Mouse (Mus musculus) kidney, postnatal 25 days (tissue): ENCODE measurements around the gene Isy1.

Experiments
- DNase-seq, 2 experiments: peaks; one replicate each; pipeline ENCODE4 v3.0.0; 2021; ENCODE audit warnings: mixed read lengths in 2 of 2

The Isy1 gene

DNA sequence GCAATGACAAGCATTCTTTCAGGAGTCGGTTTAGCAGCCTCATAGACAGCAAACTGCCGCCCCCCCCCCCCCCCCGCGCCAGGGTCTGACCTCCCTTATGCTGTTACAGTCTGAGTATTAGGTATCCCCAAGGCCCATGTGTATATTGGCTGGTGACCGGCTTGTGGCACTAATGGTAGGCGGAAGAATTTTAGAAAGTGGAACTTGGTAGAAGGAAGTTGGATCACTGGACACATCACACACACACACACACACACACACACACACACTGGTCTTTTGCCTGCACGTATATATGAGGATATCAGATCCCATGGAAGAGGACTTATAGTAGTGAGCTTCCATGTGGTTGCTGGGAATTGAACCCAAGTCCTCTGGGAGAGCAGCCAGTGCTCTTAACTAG is 36.1 kb downstream of the Isy1 start:
- no peak for DNase-seq

DNA sequence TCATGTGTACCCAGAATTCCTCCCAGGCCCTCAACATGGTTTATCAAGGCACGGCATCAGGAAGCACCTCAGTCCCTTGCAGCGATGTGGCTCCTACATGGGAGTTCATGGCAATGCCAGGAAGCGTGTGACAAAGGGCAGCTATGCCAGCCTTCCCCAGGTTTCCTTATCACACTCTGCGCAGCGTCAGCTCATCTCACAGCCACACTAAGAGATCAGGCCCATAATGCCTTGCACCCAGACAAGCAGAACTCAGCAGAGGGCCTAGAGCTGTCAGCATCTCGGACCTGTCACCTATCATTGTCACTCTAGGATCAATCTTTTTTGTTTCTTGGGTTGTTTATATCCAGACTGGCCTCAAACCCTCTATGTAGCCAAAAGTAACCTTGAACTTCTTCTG is 39.0 kb downstream of the Isy1 start:
- no peak for DNase-seq

DNA sequence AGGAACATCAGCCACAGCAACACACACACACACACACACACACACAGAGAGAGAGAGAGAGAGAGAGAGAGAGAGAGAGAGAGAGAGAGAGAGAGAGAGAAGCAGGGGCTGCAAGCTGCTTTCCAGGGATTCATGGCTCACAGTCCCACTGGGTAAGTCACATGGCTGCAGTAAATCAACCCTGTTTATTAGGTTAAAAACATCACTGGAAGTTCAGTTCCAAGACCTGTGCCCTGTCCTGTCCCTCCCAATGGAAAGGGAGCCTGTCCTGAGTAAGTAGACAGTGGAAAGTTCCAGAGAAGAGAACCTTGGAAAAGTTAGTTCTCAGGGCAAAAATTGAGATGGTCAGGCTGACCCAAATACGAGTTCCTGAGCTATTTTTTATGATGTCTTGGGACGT is 41.3 kb downstream of the Isy1 start:
- DNase-seq: peak in 1 of 2 experiments; percentile 27

DNA sequence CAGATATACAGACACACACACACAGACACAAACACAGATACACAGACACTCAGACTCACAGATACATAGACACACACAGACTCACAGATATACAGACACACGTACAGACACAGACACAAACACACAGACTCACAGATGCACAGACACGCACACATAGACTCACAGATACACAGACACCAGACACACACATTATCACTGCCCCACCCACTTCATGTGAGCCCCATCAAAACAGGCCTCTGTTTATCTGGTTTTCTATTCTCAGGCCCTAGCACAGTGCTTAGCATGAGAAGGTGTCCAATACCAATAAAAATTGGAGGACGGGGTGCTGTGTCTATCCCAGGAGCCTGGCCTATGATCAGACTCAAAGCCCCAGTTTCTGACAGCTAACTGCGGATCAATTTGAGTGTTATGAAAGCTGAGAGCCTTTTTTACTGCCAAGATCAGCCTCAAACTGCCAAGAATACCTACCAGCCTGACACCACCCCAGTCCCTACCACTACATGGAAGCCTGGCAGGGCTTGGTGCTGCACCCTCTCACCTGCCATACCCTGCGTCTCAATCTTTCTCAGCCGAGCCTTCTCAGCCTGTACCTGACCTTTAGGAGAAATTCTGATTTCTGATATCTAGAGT is 42.2 kb downstream of the Isy1 start:
- DNase-seq: peak in 1 of 2 experiments; percentile 14

DNA sequence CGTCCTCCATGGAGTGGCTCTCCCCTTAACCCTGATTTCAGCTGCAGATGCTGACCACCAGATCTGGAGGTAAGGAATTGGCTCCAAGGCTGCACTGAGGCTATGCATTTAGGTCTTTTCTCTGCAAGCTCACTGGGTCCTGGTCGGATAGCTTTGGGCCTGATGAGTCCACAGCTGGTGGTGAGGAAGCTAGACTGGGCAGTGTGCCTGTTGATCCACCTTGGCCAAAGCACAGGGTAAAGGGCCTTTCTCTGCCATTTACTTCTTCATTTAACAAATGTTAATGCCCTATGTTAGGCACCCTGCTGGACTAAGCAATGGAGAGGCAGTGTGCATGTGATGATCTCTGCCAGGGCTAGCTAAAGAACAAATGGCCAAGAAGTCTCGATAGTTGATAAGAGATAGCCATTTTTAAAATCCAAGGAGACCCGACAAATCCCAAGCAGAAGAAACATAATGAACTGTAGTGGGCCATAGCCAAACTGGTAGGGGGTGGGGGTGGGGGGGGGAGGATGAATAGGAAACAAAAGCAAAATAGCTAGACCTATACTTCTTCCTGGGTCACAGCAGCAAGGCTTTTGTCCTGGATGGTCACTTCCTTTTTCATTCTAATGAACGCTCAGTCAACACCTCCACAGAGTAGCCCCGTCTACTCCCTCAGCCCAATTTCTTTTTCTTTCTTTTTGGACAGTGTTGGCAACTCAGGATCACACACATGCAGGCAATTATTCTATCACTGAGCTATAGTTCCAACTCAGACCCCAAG is 43.0 kb downstream of the Isy1 start:
- peak in 1 of 2 experiments; percentile 33 for DNase-seq

DNA sequence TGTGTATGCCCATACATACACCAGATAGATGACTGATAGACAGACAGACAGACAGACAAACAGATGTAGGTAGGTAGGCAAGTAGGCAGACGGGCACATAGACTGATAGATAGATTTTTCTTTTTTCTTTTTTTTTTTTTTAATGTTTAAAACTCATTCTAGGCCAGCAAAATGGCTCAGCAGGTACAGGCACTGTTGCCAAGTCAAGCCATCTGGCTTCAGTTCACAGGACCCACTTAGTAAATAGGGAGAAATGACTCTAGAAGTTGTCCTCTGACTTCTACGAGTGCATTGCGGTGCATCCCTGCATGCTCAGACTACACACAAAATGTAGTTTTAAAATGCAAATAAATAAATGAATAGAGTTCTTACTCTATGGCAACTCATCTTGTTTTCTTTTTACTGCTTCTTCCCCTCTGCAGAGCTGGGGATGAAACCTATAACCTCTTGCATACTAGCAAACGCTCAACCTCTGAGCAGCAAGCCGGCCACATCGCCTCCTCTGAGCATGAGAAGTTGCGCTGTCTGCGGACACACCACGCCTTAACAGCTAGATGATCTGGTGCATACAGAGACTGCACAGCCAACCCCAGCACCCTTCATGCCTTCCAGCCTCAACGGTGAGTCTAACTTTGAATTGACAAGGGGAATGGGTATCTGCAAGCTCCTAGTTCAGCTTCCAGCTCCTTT is 44.6 kb downstream of the Isy1 start:
- peak in 1 of 2 experiments; percentile 31 for DNase-seq

DNA sequence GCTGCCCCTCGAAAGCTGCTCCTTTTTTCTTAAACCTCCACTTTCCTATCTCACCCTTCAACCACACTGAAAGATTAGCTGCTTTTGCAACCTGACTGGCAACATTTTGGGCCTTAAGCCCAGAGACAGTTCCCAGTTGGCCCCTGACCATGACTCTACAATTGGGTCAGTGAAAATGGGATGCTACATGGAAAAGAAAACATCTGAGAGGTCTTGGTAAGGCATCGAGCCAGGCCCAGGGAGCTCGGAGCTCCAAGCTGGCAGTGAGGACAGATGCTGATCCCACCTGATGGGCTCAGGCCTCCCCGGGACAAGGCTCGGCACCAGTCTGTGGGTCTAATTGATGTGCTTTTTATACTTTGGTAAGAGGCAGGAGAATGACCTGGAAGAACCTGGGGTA is 46.8 kb downstream of the Isy1 start:
- DNase-seq: peak in 1 of 2 experiments; percentile 22

DNA sequence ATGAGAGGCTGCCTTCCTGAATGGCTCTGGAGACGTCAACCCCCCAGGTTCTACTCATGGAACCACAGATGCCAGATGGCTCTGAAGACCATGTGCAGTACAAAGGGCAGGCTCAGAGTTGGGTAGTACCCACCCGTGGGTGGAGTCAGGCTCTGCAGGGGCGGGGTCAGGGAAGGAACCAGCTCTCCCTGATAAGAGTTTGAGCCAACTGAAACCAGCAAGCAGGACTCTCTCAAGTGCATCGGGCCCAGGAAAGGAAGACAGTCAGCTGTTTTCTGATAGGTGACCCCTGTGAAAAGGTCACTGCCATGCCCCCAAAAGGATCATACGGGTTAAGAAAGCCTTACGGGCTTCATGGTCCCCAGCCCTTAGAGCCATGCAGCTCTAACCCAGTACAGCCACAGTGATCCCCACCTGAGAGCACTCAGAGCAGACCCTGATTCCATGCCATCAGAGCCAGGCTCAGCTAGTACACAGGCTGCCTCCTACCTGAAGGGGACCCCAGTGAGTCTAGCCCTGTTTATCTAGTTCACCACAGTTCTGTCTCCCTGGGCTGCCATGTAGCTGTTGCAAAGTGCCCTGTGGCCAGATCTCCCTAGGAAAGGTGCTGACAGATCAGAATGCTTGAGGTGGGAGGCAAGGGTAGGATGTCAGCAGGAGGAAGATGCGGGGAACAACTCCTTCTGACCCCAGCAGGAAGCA is 47.7 kb downstream of the Isy1 start:
- peak; percentile 52 to 76 for DNase-seq

DNA sequence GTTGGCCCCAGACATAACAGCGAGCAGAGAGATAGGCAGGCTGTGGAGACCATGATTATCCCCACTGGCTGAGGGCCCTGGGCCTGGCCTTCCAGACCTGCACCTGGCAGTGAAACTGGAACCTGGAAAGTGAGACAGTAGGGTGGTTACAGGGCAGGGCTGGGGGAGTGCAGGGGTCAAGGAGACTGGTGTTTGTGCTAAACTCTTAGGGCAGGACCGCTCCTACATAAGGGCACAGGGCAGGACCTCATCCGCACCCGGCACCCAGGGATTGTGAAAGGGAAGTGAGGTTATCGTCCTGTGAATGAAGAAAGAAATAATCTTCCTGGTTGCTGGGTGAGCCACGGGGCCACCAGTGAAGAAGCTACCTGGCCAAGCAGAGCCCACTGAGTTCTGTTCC is 48.8 kb downstream of the Isy1 start:
- DNase-seq: no peak

DNA sequence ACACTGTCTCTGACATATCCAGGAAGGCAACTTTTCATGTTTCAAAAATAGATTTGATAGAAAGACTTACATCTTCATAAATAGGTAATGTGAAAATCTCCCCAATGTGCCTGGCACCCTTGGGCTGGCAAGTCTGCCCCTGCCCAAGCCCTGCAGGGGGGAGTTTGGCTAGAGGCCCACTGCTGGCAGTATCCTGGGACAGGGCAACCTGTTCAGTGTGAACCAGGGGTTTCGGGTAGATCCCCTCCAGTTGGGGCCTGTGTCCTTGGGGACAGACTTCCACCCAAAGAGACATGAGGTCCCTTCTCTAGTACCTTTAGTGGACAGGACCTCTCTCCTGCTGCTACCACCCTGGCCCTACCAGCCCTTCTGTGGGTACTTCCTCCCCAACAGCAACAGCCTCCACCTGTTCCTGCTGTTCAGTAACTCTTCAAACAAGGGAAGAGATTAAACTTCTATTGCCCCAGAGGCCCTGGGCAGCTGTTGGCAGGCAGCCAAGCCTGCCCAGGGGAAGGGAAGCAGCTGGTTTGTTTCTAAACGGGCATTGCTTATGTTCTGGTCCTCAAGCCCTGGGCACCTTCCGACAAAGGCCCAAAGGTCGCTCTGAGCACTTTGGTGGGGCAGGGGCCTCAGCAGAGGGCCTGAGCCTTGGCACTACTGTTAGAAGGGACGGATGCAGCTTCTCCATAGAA is 49.6 kb downstream of the Isy1 start:
- DNase-seq: peak; percentile 59 to 85

DNA sequence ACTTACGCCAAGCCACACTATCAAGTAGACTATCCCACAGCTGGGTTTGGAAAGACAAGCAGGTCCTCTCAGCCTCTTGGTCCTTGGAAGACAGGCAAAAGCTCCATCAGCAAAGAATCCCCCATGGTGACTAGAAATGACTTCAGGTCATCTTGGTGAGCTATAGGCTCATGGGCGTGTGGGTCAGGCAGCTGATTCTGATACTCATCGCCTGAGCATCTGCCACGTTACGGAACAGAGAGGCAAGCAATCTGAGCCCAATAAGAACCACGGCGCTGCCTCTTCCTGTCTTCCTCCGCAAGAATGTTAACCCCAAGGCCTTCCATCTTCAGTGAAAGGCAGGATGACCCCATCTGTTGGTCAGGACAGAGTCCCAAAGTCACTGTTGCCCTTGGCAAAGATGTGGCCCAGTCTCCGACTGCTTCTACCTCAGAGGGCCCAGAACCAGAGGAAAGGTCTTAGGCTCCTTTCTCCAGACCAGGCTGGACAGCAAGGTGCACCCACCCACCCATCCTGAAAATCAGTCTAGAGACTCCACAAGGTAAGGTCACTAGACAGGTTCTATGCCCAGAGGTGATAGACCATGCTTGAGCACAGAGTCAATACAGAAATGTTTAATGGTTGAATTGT is 50.2 kb downstream of the Isy1 start:
- DNase-seq: no peak

DNA sequence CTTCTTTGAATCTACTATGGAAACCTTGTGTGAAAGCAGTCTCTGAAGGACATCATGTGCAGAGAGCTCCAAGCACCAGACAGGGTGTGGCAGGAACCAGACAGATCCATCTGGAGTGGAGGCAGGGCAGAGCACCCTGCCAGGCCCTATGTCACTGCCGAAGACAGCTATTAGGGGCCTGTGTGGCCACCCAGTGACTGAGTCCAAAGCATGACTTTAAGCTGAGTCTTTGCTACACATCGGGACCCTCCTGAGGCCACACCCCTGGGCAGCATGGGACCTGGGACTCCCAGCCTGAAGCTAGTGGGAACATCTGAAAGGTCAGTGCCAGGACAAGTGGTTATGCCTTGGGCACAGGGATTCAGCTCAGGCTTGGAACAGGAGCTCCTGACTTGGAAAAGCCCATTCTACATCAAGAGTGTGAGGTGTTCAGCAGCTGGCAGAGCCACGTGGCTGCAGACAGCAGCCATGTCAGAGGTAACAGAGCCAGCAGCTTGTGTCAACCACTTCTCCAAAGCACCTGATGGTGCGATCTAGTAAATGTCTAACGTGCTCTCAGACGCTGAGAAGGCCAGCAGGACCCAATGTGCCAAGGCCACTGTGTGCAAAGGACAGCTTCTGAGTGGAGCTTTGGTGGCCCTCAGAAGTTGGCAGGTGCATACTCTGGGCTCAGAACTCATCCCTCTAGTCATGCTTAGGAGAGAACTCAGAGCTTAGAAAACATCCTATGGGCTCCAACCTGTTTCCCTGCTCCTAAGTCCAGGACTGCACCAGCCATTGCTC is 51.3 kb downstream of the Isy1 start:
- no peak for DNase-seq

DNA sequence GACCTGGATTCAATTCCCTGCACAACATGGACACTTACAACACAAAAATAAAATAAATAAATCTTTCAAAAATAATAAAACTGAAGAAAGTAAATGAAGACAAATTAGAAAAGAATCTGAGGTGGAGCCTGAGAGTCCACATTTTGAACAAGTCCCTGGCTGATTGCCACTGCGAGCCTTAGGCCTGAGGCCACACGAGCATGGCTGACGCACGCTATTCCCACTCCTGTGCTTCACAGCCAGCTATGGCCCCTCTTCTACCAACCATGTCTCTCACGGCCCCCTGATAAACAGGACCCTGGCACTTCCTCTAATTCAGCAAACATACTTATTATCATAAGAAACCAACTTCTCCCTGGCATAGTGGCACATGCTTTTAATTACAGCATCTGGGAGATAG is 52.0 kb downstream of the Isy1 start:
- no peak for DNase-seq

DNA sequence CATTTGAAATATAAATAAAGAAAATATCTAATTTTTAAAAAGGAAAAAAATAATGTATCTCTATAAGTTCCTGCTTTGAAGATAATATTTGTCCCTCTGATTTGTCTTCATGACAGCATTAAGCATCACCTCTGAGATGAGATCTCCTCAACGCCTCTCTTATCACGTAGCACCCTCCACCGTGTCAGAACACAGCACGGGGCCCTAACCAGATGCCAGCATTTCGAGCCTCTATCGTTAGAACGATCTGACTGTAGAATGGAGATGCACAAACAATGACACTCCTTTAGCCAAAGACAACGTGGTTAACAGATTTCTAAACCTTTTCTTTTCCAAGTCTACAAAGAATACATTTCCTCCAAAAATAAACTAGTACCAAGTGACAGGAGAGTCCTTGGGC is 54.6 kb downstream of the Isy1 start:
- no peak for DNase-seq

DNA sequence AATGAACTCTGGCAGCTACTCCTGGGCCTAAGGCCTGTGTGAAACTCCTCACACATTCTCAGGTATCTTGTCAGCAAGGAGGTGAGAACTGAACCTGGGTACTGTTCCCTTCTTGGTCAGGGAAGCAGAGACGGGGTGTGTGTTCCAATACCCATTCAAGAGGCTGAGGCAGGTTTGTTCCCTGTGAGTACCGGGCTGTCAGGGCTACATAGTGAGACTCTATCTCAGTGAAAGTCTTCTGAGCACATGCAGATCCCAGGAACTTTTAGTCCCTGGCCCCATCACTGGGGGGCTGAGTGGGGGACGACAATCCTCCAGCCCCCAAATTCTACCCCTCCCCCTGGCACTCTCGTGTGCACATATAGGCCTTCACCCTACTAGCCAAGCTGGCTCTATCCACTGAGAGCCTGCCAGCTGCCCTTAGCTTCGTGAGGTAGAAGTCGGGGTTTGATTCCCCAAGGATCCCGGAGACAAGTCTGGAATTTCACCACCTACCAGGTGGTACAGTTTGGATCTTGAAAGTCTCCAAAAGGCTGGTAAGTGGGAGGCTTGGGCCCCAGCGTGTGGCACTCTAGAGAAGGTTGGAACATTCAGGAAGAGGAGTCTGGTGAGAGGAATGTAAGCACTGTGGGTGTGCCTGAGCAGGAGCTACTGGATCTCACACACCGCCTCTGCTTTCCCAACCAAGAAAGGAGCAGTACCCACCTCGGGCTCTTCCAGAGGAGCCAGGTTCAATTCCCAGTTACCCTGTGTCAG is 57.9 kb downstream of the Isy1 start:
- DNase-seq: no peak

DNA sequence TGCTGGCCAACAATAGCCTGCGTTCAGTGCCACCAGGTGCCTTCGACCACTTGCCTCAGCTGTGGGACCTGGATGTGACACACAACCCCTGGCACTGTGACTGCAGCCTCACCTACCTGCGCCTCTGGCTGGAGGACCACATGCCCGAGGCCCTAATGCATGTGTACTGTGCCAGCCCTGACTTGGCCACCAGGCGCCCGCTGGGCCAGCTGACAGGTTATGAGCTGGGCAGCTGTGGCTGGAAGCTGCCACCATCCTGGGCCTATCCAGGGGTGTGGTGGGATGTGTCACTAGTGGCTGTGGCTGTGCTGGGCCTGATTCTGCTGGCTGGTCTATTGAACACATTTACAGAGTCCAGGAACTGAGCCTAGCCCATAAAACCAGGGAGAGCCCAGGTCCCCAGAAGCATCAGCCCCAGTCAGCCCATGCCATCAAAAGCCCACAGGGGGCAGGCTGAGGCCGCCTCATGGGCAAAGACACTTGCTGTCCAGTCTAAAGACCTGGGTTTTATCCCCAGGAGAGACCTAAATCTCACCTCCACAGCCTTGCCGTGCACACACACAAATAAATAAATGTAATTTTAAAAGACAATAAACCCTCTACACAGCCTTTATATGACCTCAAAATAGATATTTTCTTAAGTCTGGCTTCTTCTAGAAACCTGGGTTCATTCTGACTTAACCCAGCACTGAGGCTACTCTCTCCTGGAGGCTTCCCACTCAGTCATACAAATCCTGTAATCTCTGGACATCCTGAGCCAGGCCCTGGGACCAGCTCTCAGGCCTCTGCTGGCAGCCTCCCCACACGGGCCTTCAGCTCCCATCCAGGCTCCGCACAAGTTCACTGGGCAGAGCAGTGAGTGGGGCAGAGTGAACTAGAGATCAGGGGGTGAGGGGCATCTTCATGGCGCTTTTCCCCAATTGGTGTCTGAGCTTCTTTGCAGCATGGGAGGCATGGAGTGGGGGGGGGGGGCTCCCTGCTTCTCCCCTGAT is 59.1 kb downstream of the Isy1 start:
- DNase-seq: peak in 1 of 2 experiments; percentile 27

DNA sequence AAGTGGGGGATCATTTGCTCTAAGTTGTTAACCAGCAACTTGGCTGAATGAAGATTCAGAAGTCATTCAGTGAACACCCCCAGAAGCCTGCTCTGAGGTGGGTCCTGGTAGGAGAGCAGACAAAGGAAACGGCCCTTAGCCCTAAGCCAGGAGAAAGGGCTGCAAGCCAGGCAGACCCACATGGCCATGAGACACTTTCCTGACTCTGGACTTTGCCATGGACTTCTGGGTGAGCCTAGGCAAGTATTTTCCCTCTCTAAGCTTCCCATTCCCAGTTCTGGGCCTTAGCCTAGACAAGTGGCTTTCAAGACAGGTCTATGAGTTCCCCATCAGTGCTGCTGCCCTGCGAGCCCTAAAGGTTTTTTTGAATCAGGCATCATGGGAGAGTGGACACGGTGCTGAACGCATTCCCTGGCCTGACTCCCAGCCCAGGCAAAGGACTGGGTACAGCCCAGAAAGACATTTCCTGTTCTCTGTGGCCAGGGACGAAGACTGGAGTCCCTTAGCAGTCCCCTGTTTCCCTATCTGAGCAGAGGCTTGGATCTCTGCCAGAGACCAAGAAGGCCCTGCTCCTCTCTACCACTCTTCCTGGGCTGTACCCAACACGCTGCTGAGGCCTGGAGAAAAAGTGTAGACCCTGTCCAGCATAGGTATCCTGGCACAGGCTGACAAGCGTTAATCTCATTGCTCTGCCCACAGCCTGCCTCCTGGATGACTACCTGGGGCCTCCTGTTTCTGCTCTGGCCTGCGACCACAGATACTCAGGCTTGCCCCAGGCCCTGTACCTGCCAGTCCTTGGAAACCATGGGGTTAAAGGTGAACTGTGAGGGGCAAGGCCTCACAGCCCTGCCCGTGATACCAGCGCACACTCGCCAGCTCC is 60.1 kb downstream of the Isy1 start:
- DNase-seq: peak; percentile 35 to 68

DNA sequence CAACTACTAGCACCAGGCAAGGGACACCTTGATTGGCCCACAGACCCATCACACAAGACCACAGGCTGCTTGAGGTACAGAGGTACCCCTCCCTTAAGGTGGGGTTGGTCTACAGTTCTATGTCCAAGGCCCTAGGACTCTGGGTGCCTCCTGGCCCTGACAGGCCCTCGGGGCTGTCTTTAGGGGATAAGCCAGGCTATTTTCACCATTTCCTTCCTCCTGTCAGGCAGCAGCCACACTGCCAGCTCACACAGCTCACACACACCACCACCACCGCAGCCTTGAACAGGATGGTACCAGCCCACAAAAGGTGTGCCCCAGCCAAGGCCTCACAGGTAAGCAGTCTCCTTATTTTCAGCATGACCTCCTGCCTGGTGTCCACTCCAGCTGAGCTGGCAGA is 60.8 kb downstream of the Isy1 start, which contains the start of gene Gp9:
Gene Gp9 (plus strand): TSS at position 231 of the 400 bp plus-strand sequence.
- DNase-seq: no peak
